Mouse (Mus musculus) 416B (cell line): ENCODE measurements at regions not wholly inside any gene's neighbourhood (a gene's known extent, or its start where the extent isn't known, plus 50 kb on each side); places are given as distances from the start of the nearest gene placed in this dataset.

Experiments
- DNase-seq: peaks from one replicate; pipeline ENCODE4 v3.0.0; 2011; ENCODE audit warnings: low read depth

GRCm38 (mm10) chr5:126735733-126736132 is 505.9 kb upstream of the Tmem132c start:
- peak; percentile 31 for DNase-seq

DNA sequence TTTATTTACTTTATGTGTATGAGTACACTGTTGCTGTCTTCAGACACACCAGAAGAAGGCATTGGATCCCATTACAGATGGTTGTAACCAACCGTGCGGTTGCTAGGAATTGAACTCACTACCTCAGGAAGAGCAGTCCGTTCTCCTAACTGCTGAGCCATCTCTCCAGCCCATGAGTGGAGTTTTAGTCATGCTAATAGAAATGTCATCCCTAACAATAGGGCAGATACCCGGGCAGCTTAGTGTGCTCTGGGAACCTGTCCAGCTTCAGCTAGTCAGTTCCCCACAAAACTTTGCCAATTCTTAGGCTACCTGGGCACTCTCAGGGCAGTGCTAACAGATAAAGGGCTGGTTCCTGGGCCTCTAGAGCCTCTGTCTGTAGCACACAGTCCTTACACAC is 503.9 kb upstream of the Tmem132c start:
- no peak for DNase-seq

DNA sequence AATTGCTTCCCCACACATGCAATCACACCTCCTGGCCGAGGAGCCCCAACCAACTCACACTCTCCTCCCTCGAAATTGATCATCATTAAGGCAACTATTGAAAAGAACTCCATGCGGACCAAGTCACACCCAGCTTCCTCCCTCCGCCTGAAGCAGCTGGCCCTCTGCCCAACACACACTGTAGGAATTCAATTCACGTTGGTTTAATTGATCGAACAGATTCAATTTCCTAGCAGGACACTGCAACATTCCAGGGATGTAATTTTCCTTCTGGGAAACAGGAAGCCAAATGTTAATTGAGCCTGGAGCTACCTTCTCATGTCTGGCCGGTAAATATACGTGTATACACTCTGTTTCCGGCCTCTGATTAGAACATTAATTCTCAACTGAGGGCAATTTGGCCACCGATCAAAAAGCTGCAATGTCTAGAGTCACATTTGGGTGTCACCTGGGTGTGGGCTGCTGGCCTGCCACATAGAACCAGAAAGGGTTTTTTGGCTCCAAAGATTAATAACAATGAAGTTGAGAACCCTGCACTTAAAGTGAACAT is 500.7 kb upstream of the Tmem132c start:
- DNase-seq = no peak

DNA sequence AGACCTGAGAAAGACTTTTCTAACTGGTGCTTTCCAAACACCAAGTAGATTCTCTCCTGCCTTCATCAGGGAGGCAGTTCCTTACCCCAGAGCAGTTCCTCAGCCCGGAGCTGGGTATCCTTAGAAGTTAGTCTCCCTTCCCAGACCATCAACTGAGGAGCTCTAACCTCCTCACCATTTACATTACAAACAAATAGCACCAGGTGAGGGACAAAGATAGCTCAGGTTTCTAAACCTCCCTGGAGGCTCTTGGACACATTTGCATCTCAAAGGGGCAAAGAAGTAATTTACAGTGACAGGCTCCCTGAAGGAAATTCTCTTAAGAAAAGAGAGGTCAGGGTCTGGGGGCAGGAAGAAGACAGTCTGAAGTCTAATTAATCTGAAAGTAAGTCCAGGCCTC is 486.5 kb upstream of the Tmem132c start:
- no peak for DNase-seq

DNA sequence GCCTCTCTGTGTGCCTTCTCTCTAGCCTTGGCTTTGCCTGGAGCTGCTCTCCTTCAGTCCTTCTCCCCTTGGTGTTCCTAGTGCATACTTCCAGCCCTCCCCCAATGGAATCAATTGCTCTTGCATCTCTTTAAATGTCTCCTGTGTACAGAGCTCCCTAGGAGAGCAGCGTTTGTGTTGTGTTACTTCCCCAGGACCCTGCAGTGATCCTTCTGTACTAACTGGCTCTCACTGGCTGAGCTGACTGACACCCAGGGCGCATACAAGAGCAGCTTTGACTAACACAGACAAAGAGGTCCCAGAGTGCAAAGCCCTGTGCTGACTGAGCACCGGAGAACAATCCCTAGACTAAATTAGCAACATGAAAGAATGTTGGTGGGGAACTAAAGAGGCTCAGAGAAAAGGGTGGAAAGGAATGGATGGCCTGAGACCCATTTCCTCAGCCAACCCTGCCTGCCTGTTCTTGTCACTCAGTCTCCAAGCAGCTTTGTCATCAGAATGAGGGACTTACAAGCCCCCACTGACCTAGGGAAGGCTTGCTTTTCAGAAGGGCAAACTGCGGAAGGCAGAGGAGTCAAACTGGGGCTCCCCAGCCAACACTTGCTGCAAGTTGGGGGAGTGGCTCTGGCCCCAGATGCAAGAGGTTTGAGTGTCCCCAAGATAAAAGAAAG is 476.4 kb upstream of the Tmem132c start:
- DNase-seq = no peak

DNA sequence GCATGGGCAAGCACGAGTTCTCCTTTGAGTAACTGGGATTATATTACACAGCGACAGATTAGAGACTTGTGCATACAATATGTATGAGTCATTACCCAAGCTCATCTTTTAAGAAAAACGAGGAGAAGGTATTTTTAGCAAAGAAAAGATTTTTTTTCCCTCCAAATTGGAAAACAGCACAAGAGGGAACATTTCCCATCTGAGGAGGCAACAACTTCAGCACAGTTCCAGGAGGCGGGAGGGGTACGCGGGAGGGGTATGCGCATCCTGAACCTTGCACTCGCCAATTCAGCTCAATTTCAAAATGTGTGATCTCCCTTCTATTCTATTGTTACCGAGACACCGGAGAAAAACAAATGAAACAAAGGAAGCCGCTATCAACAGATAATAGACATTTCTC is 472.6 kb upstream of the Tmem132c start:
- DNase-seq = no peak

DNA sequence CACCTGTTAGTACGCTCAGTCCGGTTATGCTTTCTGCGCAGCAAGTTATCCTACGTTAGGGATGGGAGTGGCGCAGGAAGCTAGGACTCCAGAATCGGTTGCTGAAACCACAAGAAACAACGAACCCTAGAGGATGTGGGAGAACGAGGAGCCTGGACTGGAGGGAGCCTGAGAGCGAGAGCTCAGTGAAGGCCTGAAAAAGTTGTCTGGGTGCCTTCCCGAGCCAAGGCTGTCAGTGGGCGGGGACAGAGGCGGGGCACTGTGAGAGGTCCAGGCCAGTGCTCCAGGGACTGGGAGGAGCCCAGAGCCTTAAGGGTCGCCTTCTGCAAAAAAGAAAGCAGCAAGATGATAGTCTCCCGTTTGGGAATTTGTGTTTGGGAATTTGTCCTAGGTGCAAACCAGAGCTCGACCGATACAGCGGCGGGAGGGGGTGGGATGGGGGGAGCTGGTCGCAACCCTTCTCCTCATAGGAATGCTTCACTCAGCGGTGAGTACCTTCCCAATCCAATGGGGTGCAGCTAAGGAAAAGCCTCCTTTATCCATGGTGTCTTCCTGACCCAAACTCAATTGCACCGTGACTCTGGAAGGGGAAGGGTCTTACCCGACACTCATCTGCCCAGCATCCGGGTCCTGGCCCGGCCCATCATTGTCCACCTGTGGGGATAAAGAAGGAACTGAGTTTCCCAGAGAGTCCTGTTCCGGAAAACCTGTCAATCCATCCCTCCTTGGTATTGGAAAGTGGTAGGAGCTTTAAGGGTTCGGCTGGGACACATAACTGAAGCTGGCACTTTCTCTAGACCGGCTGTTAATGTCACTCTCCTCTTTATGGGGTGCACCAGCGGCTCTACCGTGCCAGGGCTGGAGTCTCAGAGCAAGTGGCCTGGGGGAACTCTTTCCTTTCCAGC is 453.6 kb upstream of the Tmem132c start:
- DNase-seq = no peak

GRCm38 (mm10) chr5:126799698-126800279 is 441.8 kb upstream of the Tmem132c start:
- no peak for DNase-seq

DNA sequence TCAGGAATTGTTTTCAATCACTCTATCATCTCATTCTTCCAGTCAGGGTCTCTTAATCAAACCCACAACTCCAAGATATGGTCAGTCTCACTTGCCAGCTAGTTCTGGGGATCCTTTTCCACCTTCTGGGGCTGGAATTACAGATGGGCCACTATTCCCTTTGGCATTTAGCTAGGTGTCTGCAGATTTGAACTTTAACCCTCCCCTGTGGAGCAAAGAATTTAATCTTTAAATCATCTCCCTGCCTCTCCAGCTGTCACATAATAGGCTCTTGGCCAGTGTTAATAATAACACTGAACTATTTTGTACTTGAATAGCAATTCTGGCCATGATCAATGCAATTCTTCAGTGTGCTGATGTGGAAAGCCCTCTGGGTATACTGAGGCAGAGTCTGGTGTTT is 435.0 kb upstream of the Tmem132c start:
- DNase-seq = no peak

GRCm38 (mm10) chr5:126816069-126816468 is 425.5 kb upstream of the Tmem132c start:
- DNase-seq = no peak

DNA sequence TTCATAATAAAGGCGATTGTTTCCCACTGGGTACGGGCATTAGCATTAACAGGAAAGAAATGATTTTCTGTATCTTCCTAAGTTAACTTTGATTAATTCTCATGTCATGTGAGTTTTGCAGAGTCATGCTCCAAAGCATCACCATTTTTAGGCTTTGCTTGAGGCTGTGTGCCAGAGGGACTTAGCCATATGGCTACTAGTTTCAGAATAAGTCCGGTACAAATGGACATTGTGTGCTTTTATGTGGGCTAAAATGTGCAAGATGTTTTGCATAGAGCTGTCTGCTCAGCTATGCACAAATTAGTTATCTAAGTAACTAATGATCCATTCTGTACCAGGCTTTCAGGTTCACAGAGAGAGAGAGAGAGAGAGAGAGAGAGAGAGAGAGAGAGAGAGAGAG is 406.2 kb upstream of the Tmem132c start:
- no peak for DNase-seq

DNA sequence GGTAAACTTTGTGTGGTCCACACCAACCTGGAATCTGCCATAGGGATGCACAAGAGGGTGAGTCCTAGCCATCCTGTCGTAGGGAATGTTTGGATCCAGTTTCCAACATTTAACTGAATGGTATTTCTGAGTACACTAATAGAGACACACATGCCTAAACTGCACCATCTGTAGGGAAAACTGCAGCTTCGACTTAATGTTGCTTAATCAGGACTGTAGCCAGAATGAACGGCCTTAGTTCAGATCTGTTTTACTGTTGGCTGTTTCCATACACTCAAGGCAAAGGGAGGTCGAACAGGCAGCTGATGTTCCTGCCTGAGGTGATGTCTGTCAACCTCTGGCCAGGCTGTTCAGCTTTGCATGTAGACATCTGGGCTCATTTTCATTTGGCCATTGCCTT is 399.0 kb upstream of the Tmem132c start:
- no peak for DNase-seq

- DNase-seq = no peak
Observed at GRCm38 (mm10) chr5:126862078-126862477, 379.5 kb upstream of the Tmem132c start.

DNA sequence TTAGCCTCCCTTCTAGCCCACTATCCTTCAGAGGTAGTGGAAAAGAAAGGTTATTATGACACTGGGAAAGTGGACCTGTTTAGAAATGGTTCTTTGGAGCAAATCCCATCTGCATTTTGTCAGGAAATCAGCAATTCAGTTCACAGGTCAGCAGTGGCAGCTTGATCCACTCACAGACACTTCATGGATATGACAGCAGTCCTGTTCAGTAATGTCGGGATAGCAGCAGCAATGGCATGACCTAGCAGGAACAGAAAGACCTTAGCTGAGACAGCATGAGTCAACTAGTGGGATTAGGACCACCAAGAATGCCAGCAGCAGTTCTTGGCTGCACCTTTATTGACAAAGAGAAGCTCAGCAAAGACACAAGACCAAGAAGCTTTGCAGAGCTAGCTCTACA is 365.8 kb upstream of the Tmem132c start:
- no peak for DNase-seq

- no peak for DNase-seq
Observed at GRCm38 (mm10) chr5:126890710-126891109, 350.9 kb upstream of the Tmem132c start.

- DNase-seq = no peak
Observed at GRCm38 (mm10) chr5:126893063-126893462, 348.5 kb upstream of the Tmem132c start.

DNA sequence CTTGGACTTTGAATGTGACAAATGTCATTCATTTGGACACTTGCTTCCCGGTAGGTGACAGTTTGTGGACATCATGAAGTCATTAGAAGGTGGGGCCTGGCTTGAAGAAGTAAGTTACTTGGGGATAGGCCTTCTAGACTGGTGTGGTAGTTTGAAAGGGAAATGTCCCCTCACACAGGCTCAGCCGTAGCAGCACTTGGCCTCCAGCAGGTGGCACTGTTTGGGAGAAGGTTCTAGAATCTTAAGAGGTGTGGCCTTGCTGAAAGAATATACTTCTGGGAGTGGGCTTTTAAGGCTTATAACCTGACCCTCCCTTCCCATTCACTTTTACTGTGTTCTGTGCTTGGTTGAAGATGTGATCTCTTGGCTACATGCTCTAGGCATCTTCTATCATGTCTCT is 331.5 kb upstream of the Tmem132c start:
- DNase-seq = peak; percentile 0

GRCm38 (mm10) chr5:126917300-126917699 is 324.3 kb upstream of the Tmem132c start:
- no peak for DNase-seq

DNA sequence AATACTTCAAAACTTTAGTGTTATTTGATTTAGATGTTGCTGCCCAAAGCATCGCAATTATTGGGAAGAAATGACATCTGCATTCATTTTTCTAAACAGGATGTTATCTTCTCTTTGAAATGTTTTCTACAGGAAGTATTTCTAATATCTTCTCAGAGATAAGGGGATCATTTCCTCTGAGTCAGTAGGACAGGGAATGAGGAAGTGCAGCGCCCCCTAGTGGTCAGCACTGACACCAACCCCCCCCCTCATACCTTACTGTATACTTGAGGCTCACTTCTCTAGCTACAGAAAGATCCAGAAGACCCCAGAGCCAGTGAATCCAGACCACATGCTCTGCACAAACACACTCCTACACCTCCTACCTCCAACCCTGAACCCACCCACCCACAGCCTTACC is 308.1 kb upstream of the Tmem132c start:
- no peak for DNase-seq

- DNase-seq = no peak
Observed at GRCm38 (mm10) chr5:126944861-126945260, 296.7 kb upstream of the Tmem132c start.

GRCm38 (mm10) chr5:126954189-126954588 is 287.4 kb upstream of the Tmem132c start:
- no peak for DNase-seq

GRCm38 (mm10) chr5:126954634-126955033 is 287.0 kb upstream of the Tmem132c start:
- DNase-seq = no peak

DNA sequence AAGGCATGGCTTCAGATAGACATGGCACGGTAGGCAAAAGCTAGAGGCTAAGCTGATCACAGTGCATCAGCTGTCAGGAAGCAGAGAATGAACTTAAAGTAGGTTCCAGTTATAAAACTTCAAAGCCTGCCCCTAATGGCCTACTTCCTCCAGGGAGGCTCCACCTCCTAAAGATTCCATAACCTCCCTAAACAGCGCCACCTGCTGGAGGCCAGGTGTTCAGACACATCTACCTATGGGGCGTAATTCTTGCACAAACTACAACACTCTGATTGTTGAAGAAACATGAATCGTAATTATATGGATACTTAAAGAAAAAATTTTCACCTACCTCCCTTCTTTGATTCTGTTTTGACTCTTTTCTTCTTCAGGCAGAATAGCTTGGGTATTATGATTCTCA is 277.0 kb upstream of the Tmem132c start:
- no peak for DNase-seq
